Mouse (Mus musculus): Measurements from ENCODE around the gene Dpysl5.

Dpysl5 gene

GRCm38 (mm10) chr5:30824124-30824988 is 113.0 kb downstream of the Dpysl5 start:
- DNase-seq, result no peak

GRCm38 (mm10) chr5:30825166-30825565 is 113.8 kb downstream of the Dpysl5 start:
- no peak for DNase-seq

- no peak for DNase-seq
Measured at GRCm38 (mm10) chr5:30825821-30826220, 114.5 kb downstream of the Dpysl5 start.

GRCm38 (mm10) chr5:30833416-30833815 is 122.1 kb downstream of the Dpysl5 start:
- no peak for DNase-seq

- no peak for DNase-seq
Measured at GRCm38 (mm10) chr5:30839731-30840130, 128.4 kb downstream of the Dpysl5 start.

- no peak for DNase-seq
Measured at GRCm38 (mm10) chr5:30841896-30842295, 130.5 kb downstream of the Dpysl5 start.

Measured in liver (tissue).